Mouse (Mus musculus) intestine, embryonic 15.5 days (tissue): ENCODE results near the gene Cldn10. TPM values are rescaled to one million over a fixed set of nuclear protein-coding genes. Genes with fewer than 3 reads are reported as not detected.
"Not testable (repeated sequence)": the region's sequence is repeated elsewhere in the genome, so short reads cannot be mapped to it uniquely, and the experiment has no call there.

Experiments used
- ATAC-seq: fragments of 200-750 bp; cut with Nextera tagmentation; 2 replicates; pipeline ENCODE4 v1.8.0; 2017; ENCODE audit warnings: moderate TSS enrichment, moderate library complexity
- H3K27ac ChIP-seq: fragments of 300-500 bp; sonication (generic); 2 replicates; pipeline ENCODE4 v1.5.1; 2015; ENCODE audit warnings: mild to moderate bottlenecking, inconsistent platforms
- H3K27me3 ChIP-seq: fragments of 300-500 bp; sonication (generic); replicated peaks from 2 replicates; pipeline ENCODE4 v1.6.1; 2015; ENCODE audit warnings: inconsistent platforms
- H3K36me3 ChIP-seq: fragments of 300-500 bp; sonication (generic); 2 replicates; pipeline ENCODE4 v1.6.1; 2015; ENCODE audit warnings: inconsistent platforms
- H3K4me1 ChIP-seq: fragments of 300-500 bp; sonication (generic); replicated peaks from 2 replicates; pipeline ENCODE4 v1.6.1; 2015; ENCODE audit warnings: inconsistent platforms
- H3K4me2 ChIP-seq: fragments of 300-500 bp; sonication (generic); replicated peaks from 2 replicates; pipeline ENCODE4 v1.6.1; 2015; ENCODE audit warnings: mild to moderate bottlenecking, inconsistent platforms
- H3K4me3 ChIP-seq: fragments of 300-500 bp; sonication (generic); replicated peaks from 2 replicates; pipeline ENCODE4 v1.5.1; 2015; ENCODE audit warnings: inconsistent platforms
- H3K9ac ChIP-seq: fragments of 300-500 bp; sonication (generic); 2 replicates; pipeline ENCODE4 v1.6.1; 2015; ENCODE audit warnings: inconsistent platforms
- H3K9me3 ChIP-seq: fragments of 300-500 bp; sonication (generic); 2 replicates; pipeline ENCODE4 v1.6.1; 2016; ENCODE audit warnings: inconsistent platforms
- WGBS: fragments of 180-500 bp; shearing (Covaris S2); methylation state at CpG from one replicate; pipeline ENCODE4 v1.1.7; 2015; 5-methylcytosine and 5-hydroxymethylcytosine counted together
- polyA plus RNA-seq: library from polyadenylated mRNA; unstranded; fragments of >200 nt; fragmentation: Nextera tagmentation; extraction: Ambion mirVana; gene quantifications from 2 replicates; pipeline ENCODE4 v1.2.1, GENCODE M21; 2015

Cldn10 gene
- polyA plus RNA-seq, 1 experiment from 2014 or later = 19.7 TPM

DNA sequence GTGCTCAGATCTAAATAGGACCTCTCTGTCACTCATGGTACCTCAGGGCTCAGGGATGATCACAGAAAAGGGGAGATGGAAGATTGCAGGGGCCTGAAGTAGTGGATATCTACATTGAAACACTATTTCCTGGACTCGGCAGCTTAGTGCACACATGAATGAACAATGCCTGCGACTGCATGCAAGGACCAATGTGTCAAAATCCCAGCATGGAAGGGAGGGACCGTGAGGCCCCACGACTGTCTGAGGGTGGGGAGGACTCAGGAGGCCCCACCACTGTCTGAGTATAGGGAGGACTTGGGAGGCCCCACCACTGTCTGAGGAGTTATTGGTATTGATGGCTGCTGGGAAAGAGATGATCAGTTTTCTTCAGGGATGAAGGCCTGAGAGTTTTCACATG, 2.5 kb downstream of the Cldn10 start:
- no peaks in the 10 kb centered on the region for H3K36me3 ChIP-seq
- H3K27me3 ChIP-seq = no peaks in the 10 kb centered on the region
- 74% methylated on average over 4 of the region's 4 CpGs for WGBS
- no peaks in the 10 kb centered on the region for H3K4me1 ChIP-seq
- no peak for ATAC-seq
- no peak overlapping the region for H3K4me2 ChIP-seq
- no peak overlapping the region for H3K4me3 ChIP-seq
- no peaks in the 10 kb centered on the region for H3K9me3 ChIP-seq
- H3K27ac ChIP-seq = no peak overlapping the region
- no peak overlapping the region for H3K9ac ChIP-seq

DNA sequence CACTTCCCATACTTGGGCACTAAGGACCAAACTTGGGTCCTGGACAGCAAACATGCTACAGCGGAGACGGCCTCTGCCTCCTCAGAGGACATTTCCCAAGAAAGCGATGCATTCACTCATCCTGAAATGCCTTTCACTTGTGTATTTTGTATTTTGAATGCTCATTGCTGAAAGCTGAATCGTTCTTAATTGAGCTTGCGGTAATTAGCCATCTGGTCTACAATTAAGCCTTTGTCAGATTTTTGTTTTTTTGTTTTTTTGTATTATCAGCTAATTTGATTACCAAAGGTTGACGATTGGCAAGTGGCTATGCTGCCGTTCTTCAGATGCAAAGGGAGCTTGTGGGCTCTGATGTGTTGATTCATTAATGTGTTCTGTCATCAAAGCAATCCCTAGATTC, 5.2 kb downstream of the Cldn10 start:
- H3K27me3 ChIP-seq = no peaks in the 10 kb centered on the region
- no peaks in the 10 kb centered on the region for H3K36me3 ChIP-seq
- WGBS = 89% methylated on average over 7 of the region's 7 CpGs
- no peak overlapping the region for H3K9ac ChIP-seq
- H3K4me3 ChIP-seq = no peak overlapping the region
- no peaks in the 10 kb centered on the region for H3K9me3 ChIP-seq
- no peak overlapping the region for H3K27ac ChIP-seq
- H3K4me2 ChIP-seq = no peak overlapping the region
- H3K4me1 ChIP-seq = 0 out of 2 replicates have a peak, but pooled peaks cover 6% of the 10 kb centered on the region
- ATAC-seq = no peak

DNA sequence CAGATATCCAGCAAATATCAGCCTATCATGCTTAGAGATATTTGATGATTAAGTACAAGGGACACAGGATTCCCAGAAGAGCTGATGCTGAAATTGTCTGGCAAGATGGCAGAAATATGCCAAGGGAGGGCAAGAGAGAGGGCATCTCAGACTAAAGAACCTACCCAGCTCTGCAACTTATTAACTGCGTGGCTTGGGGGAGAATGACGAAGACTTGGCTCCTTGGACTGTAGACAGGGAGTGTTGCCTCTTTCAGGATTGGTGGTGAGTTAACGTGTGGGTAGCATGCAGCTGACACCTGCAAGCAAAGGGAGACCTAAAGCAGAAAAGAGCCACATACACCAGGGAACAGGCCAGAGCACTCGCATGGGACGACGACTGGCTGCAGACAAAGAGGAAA, 5.7 kb downstream of the Cldn10 start:
- no peaks in the 10 kb centered on the region for H3K9me3 ChIP-seq
- no peak overlapping the region for H3K27ac ChIP-seq
- H3K4me2 ChIP-seq = no peak overlapping the region
- 0 out of 2 replicates have a peak, but pooled peaks cover 6% of the 10 kb centered on the region for H3K4me1 ChIP-seq
- H3K36me3 ChIP-seq = no peaks in the 10 kb centered on the region
- H3K4me3 ChIP-seq = no peak overlapping the region
- no peak for ATAC-seq
- H3K9ac ChIP-seq = no peak overlapping the region
- no peaks in the 10 kb centered on the region for H3K27me3 ChIP-seq
- WGBS = 91% methylated on average over 6 of the region's 6 CpGs

DNA sequence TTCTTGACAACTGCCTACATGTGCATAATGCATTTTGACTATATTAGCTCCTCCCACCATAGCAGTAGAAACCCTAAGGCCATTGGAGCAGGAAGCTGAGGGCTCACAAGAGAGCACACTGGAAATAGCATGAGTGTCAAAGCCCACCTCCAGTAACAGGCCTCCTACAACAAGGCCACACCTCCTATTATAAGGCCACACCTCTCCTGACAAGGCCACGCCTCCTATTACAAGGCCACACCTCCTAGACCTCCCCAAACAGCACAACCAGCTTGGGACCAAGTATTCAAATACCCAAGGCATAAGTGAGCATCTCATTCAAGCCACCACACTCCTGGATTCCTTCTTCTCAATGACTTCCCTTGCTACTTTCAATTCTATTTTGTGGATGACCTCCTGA, 6.5 kb downstream of the Cldn10 start:
- H3K36me3 ChIP-seq = no peaks in the 10 kb centered on the region
- H3K27ac ChIP-seq = no peak overlapping the region
- no peak overlapping the region for H3K4me3 ChIP-seq
- 60% methylated on average over 1 of the region's 1 CpGs for WGBS
- H3K9me3 ChIP-seq = no peaks in the 10 kb centered on the region
- H3K4me2 ChIP-seq = no peak overlapping the region
- ATAC-seq = no peak
- H3K9ac ChIP-seq = no peak overlapping the region
- H3K27me3 ChIP-seq = no peaks in the 10 kb centered on the region
- 0 out of 2 replicates have a peak, but pooled peaks cover 6% of the 10 kb centered on the region for H3K4me1 ChIP-seq

GRCm38 (mm10) chr14:118794893-118795292, 7.2 kb downstream of the Cldn10 start:
- H3K9me3 ChIP-seq = no peaks in the 10 kb centered on the region
- H3K36me3 ChIP-seq = no peaks in the 10 kb centered on the region
- 0 out of 2 replicates have a peak, but pooled peaks cover 6% of the 10 kb centered on the region for H3K4me1 ChIP-seq
- ATAC-seq = 0 out of 2 replicates have a peak, but pooled peaks have one; percentile 29
- WGBS = 91% methylated on average over 2 of the region's 2 CpGs
- no peak overlapping the region for H3K4me2 ChIP-seq
- H3K27ac ChIP-seq = no peak overlapping the region
- no peak overlapping the region for H3K4me3 ChIP-seq
- H3K9ac ChIP-seq = no peak overlapping the region
- no peaks in the 10 kb centered on the region for H3K27me3 ChIP-seq

DNA sequence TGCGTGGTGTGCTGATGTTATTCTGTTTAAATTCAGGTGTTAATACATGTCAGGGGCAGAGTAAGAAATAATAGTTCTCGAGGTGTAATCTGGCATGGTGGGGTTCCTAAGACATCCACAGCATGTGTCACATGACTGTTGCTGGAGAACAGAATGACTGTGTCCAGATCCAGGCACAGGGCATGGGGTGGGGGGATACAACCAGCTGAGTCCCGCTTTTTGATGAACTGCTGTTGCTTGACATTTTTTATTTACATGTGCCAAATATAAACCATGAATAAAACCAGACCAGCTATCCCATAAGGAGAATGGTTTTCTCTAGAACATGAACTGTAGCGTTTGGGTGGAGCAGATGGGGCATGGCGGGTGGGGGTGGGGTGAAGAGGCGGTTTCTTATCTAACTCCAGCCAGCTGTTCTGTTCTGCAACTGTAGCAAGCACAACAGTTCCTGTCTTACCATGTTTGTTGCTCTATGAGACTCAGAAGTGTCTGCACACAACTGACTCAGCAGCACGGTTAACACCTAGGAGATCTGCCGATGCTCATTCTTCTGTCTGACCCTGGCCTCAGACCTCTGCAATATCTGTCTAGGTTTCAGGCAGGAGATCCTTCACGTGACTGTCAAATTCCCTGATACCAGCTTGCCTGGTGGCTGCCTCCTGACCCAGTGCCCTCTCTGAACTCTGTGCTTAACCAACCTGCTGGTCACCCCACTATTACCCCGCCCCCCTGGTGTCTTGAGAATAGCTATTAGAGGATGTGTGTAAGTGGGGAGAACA, 8.4 kb downstream of the Cldn10 start:
- Histone ChIP-seq H3K4me3 (no peak overlapping the region), H3K4me2 (no peak overlapping the region), H3K27me3 (no peaks in the 10 kb centered on the region), H3K9ac (no peak overlapping the region), H3K9me3 (no peaks in the 10 kb centered on the region), H3K27ac (no peak overlapping the region), H3K36me3 (no peaks in the 10 kb centered on the region), H3K4me1 (0 out of 2 replicates have a peak, but pooled peaks cover 6% of the 10 kb centered on the region)
- 38% methylated on average over 10 of the region's 10 CpGs for WGBS
- ATAC-seq = peak; percentile 91

DNA sequence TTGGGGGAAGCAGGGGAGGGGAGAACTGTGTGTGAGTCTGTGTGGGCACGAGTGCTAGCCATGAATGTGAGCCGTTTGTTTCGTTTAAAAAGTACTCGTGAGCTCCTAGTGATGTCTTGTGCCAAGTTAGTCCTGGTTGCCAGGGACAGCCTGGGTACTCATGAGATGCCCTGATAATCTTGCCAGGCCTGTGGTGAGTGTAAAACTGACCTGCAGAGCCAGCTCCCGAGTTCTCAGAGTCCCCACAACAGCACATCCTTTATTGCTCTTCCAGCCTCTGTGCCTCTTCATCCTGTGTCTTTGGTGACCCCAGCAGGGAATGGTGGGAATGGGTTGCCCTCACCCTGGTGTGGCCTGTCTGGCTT, 9.0 kb downstream of the Cldn10 start:
- H3K9ac ChIP-seq = no peak overlapping the region
- 50% methylated on average over 5 of the region's 5 CpGs for WGBS
- no peak overlapping the region for H3K27ac ChIP-seq
- no peak overlapping the region for H3K4me2 ChIP-seq
- no peak overlapping the region for H3K4me3 ChIP-seq
- H3K36me3 ChIP-seq = no peaks in the 10 kb centered on the region
- H3K9me3 ChIP-seq = no peaks in the 10 kb centered on the region
- H3K4me1 ChIP-seq = 0 out of 2 replicates have a peak, but pooled peaks cover 6% of the 10 kb centered on the region
- ATAC-seq = 0 out of 2 replicates have a peak, but pooled peaks have one; percentile 13
- H3K27me3 ChIP-seq = no peaks in the 10 kb centered on the region

- Histone ChIP-seq H3K4me3 (no peak overlapping the region), H3K4me2 (no peak overlapping the region), H3K36me3 (no peaks in the 10 kb centered on the region), H3K4me1 (0 out of 2 replicates have a peak, but pooled peaks cover 6% of the 10 kb centered on the region), H3K9me3 (no peaks in the 10 kb centered on the region), H3K27ac (no peak overlapping the region), H3K27me3 (no peaks in the 10 kb centered on the region), H3K9ac (no peak overlapping the region)
- ATAC-seq = no peak
- 69% methylated on average over 9 of the region's 9 CpGs for WGBS
Measured at GRCm38 (mm10) chr14:118797270-118797669, 9.6 kb downstream of the Cldn10 start.

DNA sequence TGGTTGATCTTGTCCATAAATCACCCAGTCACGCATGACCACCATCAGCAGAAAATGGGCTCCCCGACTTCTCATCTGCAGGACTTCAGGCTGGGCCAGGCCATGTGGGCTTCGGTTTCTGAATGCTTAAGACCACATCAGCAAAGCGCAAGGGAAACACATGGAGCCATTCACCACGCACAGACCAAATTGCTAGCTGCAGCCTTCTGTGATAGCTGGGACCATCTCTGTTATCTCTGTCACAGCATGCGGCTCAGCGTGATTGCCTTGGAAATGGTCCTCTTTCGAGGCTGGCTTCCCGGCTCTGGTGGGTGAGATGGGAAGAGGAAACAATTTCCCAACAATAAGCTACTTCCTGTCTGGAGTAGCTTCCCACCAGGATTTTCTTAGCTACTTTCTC, 12.2 kb downstream of the Cldn10 start:
- ATAC-seq = no peak
- WGBS = 57% methylated on average over 9 of the region's 9 CpGs
- Histone ChIP-seq H3K36me3 (no peaks in the 10 kb centered on the region), H3K4me3 (no peak overlapping the region), H3K4me1 (0 out of 2 replicates have a peak, but pooled peaks cover 6% of the 10 kb centered on the region), H3K9ac (no peak overlapping the region), H3K27ac (no peak overlapping the region), H3K27me3 (no peaks in the 10 kb centered on the region), H3K4me2 (no peak overlapping the region), H3K9me3 (no peaks in the 10 kb centered on the region)

DNA sequence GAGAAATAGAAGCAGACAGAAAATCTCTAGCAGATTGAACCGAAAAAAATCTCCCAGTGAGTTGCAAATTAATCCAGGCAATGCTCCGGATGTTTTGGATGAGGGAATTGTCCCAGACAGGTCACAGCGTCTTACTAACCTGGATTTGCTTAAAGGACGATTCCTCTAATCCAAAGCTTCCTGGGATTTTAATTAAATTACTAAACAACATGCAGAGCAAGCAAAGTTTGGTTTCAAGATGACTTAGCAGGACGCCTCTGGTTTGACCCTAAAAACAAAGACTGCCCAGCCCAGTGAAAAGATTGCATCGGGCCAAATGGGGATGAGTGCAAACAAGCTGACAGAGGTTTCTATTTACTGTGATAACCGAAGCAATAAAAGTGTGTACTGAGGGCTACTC, 16.2 kb downstream of the Cldn10 start:
- Histone ChIP-seq H3K4me1 (no peaks in the 10 kb centered on the region), H3K27ac (no peak overlapping the region), H3K4me3 (no peak overlapping the region), H3K36me3 (no peaks in the 10 kb centered on the region), H3K9me3 (no peaks in the 10 kb centered on the region), H3K4me2 (no peak overlapping the region), H3K27me3 (no peaks in the 10 kb centered on the region), H3K9ac (no peak overlapping the region)
- 42% methylated on average over 7 of the region's 7 CpGs for WGBS
- no peak for ATAC-seq

DNA sequence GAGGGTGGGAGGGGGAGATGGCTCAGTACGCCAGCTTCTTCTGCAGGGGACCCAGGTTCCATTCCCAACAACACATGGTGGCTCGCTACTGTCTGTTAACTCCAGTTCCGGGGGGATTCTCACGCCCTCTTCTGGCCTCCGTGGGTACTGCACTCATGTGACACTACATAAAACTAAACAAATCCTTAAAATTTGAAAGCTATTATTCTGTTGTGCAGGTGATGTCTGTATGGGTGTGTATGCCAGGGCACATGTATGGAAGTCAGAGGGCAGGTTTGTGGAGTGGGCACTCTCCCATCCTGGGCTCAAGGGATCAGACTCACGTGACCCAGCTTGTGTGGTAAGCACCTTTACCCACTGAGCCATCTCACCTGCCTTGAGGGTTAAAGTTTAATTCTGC, 16.6 kb downstream of the Cldn10 start:
- Histone ChIP-seq H3K27me3 (no peaks in the 10 kb centered on the region), H3K36me3 (no peaks in the 10 kb centered on the region), H3K4me1 (no peaks in the 10 kb centered on the region), H3K27ac (no peak overlapping the region), H3K9me3 (no peaks in the 10 kb centered on the region), H3K9ac (no peak overlapping the region), H3K4me2 (no peak overlapping the region), H3K4me3 (no peak overlapping the region)
- WGBS = 45% methylated on average over 6 of the region's 6 CpGs
- no peak for ATAC-seq

DNA sequence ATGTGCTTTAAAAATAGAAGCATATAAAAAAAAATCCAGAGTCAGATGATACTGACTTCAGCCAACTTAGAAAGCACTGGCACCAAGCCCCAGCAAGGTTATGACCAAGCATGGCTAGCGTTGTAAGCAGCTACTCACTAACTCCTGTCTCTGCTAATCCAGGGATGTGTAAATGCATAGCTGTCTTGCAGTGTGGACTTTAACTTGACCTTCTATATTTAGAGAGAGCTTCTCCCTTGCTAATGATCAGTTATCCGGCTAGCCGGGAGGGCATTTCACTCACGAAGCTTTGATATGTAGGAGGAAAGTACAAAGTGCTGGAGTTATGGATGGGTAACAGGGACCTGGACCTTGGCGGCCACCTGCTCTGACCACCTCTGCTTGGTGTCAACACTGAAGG, 19.9 kb downstream of the Cldn10 start:
- H3K9ac ChIP-seq = no peak overlapping the region

DNA sequence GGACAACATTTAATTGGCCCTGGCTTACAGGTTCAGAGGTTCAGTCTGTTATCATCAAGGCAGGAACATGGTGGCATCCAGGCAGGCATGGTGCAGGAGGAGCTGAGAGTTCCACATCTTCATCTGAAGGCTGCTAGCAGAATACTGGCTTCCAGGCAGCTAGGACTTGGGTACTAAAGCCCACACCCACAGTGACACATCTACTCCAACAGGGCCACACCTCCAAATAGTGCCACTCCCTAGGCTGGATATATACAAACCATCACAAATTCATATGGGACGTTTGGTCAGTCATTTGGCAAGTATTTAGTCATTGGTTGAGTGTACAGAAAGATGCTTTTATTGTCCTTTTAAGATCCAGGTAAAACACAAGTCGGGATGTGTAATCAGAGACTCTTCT, 20.5 kb downstream of the Cldn10 start:
- not testable (repeated sequence) for H3K27me3 ChIP-seq, H3K9me3 ChIP-seq, H3K9ac ChIP-seq, H3K4me3 ChIP-seq, H3K4me2 ChIP-seq, ATAC-seq, H3K27ac ChIP-seq, H3K36me3 ChIP-seq, H3K4me1 ChIP-seq
- 65% methylated on average over 2 of the region's 2 CpGs for WGBS

More for the DNA sequence above, 19.9 kb downstream of the Cldn10 start:
- Histone ChIP-seq H3K27me3 (no peaks in the 10 kb centered on the region), H3K36me3 (no peaks in the 10 kb centered on the region), H3K4me3 (no peak overlapping the region), H3K4me2 (no peak overlapping the region), H3K27ac (no peak overlapping the region), H3K4me1 (no peaks in the 10 kb centered on the region), H3K9me3 (no peaks in the 10 kb centered on the region)
- WGBS = 85% methylated on average over 5 of the region's 5 CpGs
- no peak for ATAC-seq
